Comparison of ENCODE assay signal across 8 mouse cellular contexts in genomic region chr6:7660377-7661080, GRCm38 (mm10). TPM values are rescaled to one million over a fixed set of nuclear protein-coding genes. Genes with fewer than 3 reads are reported as not detected.
DNase-seq lines count a peak whose midpoint lies in the region.

No protein-coding gene starts in this region.

- DNase-seq in gastrocnemius, adult 18-20 months (ENCODE audit: low spot score) = peak; percentile 9
- no peak for DNase-seq in gastrocnemius, postnatal 25 days
- peak; percentile 26 for DNase-seq in thymus, postnatal 0 days (ENCODE audit: low spot score)
- DNase-seq in thymus, postnatal 4 days = no peak
- peak; percentile 20 for DNase-seq in embryo, embryonic 11.5 days (ENCODE audit: low read depth, low spot score)
- peak; percentile 45 for DNase-seq in lung, postnatal 36 days
- no peak for DNase-seq in testis, postnatal 14 days (ENCODE audit: low spot score)
- DNase-seq in T-cell, adult 2 months (ENCODE audit: low spot score) = no peak

RNA-seq across cellular contexts. Expression of gene Asns, which starts 32.5 kb away (rescaled TPM):
- total RNA-seq in gastrocnemius, adult 18-20 months (2021) = 1 to 10 TPM; 1.7 to 2.6 TPM
- 1 to 10 TPM; 1.8 to 4.3 TPM for total RNA-seq in gastrocnemius, postnatal 25 days (2021)
- polyA plus RNA-seq in thymus, postnatal 0 days (2015; fragmentation: Nextera tagmentation; extraction: Ambion mirVana) = 17.0 and 17.3 TPM in 2 replicates

Comparison
In these comparisons a context has a peak if more than half of its experiments do, and no peak if none do; other contexts are left out.
1. DNase-seq: peak in gastrocnemius, adult 18-20 months (single experiment), thymus, postnatal 0 days (single experiment), embryo, embryonic 11.5 days (single experiment) and lung, postnatal 36 days (single experiment); none in gastrocnemius, postnatal 25 days (single experiment), thymus, postnatal 4 days (single experiment), testis, postnatal 14 days (single experiment) and T-cell, adult 2 months (single experiment).